Mouse (Mus musculus) neural tube, embryonic 11.5 days (tissue): ENCODE data around the gene Sufu. TPM values are rescaled to one million over a fixed set of nuclear protein-coding genes. Genes with fewer than 3 reads are reported as not detected.

Source experiments
- ATAC-seq: fragments of 200-750 bp; cut with Nextera tagmentation; 2 replicates; pipeline ENCODE4 v1.8.0; 2017; ENCODE audit warnings: moderate number of reproducible peaks, mild to moderate bottlenecking, moderate TSS enrichment, moderate library complexity; ENCODE audit not compliant: insufficient read depth, low FRiP score, low TSS enrichment
- DNase-seq: peaks from one replicate; pipeline ENCODE4 v3.0.0-alpha.2; 2015; ENCODE audit warnings: low spot score
- H3K27ac ChIP-seq: fragments of 300-500 bp; sonication (generic); 2 replicates; pipeline ENCODE4 v1.5.1; 2014; ENCODE audit warnings: low read depth, mild to moderate bottlenecking, low read length
- H3K27me3 ChIP-seq: fragments of 300-500 bp; sonication (generic); 2 replicates; pipeline ENCODE4 v1.6.1; 2014; ENCODE audit warnings: mild to moderate bottlenecking, low read length, mixed read lengths; ENCODE audit not compliant: control insufficient read depth, insufficient read depth
- H3K36me3 ChIP-seq: fragments of 300-500 bp; sonication (generic); 2 replicates; pipeline ENCODE4 v1.6.1; 2014; ENCODE audit warnings: mild to moderate bottlenecking, low read length, moderate library complexity, mixed read lengths; ENCODE audit not compliant: control insufficient read depth, insufficient read depth
- H3K4me1 ChIP-seq: fragments of 300-500 bp; sonication (generic); 2 replicates; pipeline ENCODE4 v1.6.1; 2014; ENCODE audit warnings: low read length, mixed read lengths; ENCODE audit not compliant: control insufficient read depth, insufficient read depth
- H3K4me2 ChIP-seq: fragments of 300-500 bp; sonication (generic); 2 replicates; pipeline ENCODE4 v1.6.1; 2014; ENCODE audit warnings: low read depth, mild to moderate bottlenecking, moderate library complexity
- H3K4me3 ChIP-seq: fragments of 300-500 bp; sonication (generic); 2 replicates; pipeline ENCODE4 v1.5.1; 2014; ENCODE audit warnings: low read depth, low read length
- H3K9ac ChIP-seq: fragments of 300-500 bp; sonication (generic); 2 replicates; pipeline ENCODE4 v1.6.1; 2014; ENCODE audit warnings: mild to moderate bottlenecking, low read length
- H3K9me3 ChIP-seq: fragments of 300-500 bp; sonication (generic); 2 replicates; pipeline ENCODE4 v1.6.1; 2016; ENCODE audit warnings: low read length; ENCODE audit not compliant: control insufficient read depth
- WGBS: fragments of 180-500 bp; shearing (Covaris S2); extraction: QIAGEN DNeasy Blood & Tissue Kit; methylation state at CpG from one replicate; pipeline ENCODE4 v1.1.7; 2014; 5-methylcytosine and 5-hydroxymethylcytosine counted together
- polyA plus RNA-seq: library from polyadenylated mRNA; unstranded; fragments of >200 nt; fragmentation: Nextera tagmentation; extraction: Ambion mirVana; gene quantifications from 2 replicates; pipeline ENCODE4 v1.2.1, GENCODE M21; 2014

The Sufu gene
- polyA plus RNA-seq, 1 experiment from 2014 or later, result 44.1 TPM

DNA sequence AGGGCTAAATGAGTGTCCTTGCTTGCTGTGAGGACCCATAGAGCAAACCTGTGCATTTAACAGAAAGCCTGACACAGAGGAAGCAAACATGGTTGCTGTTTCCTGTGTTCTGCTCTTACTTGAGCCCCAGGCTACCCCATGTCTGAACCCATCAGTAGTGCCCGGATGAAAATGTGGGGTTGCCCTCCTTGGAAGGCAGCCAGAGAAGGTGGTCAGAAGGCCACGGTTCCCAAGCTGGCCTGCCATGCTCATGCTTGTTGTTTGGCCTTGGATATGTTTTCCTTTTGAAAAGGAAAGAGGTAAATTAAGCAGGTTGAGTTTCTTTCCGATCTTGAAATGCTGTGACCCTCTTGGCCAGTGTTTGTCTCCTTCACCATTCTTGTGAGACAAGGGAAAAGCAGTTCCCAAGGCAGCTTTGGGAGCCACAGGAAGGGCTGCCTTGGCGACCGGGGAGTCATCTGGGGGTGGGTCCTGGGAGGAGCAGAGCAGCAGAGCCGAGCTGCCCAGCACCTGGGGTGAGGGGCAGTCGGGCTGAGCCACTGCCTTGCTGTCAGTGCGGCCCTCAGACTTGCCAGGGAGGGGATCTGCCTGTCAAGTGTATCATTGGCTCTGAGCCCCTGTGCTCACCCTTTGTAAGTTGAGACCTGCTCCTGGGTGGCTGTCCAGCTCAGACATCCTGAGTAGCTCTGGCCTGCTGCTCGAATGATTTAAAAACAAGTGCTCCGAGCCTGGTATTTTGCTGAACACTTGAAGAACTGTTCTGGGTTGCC is 74.8 kb downstream of the Sufu start:
- H3K9ac ChIP-seq, result 0 out of 2 replicates have a peak overlapping the region, but pooled peaks have one; percentile 10
- H3K27ac ChIP-seq, result peak overlapping the region; percentile 63
- no peaks in the 10 kb centered on the region for H3K9me3 ChIP-seq
- WGBS, result 18% methylated on average over 10 of the region's 10 CpGs
- peaks cover 20% of the 10 kb centered on the region for H3K4me1 ChIP-seq
- ATAC-seq (no peak), DNase-seq (peak; percentile 34)
- H3K4me3 ChIP-seq, result no peak overlapping the region
- H3K36me3 ChIP-seq, result peaks cover 5% of the 10 kb centered on the region; the same call in 1 of the 2 replicates
- no peaks in the 10 kb centered on the region for H3K27me3 ChIP-seq
- H3K4me2 ChIP-seq, result no peak overlapping the region

DNA sequence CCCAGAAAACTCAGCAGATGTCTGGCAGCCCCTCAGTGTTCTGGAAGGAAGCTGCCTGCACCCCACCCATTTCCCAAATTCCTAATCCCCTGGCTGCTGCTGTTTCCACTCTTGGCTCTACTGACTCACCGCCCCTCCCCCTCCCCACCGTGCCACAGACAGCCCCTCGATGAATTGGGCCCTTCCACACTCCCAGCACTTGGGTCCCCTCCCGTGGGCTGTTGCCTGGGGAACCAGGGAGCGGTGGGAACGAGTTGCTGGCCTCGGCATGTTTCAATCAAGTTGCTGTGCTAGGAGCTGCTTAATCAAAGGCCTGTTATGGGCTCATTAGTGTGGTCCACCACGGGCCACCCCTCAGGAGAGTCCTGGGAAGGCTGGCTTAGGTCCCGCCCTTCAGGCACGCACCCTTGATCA is 80.7 kb downstream of the Sufu start:
- Histone ChIP-seq H3K4me3 (no peak overlapping the region), H3K9ac (no peak overlapping the region), H3K4me2 (no peak overlapping the region), H3K9me3 (no peaks in the 10 kb centered on the region), H3K27ac (no peak overlapping the region), H3K27me3 (no peaks in the 10 kb centered on the region), H3K4me1 (peaks cover 7% of the 10 kb centered on the region; the same call in 1 of the 2 replicates), H3K36me3 (peaks cover 9% of the 10 kb centered on the region; the same call in 1 of the 2 replicates)
- DNase-seq, result no peak
- ATAC-seq, result no peak
- WGBS, result 43% methylated on average over 10 of the region's 10 CpGs

DNA sequence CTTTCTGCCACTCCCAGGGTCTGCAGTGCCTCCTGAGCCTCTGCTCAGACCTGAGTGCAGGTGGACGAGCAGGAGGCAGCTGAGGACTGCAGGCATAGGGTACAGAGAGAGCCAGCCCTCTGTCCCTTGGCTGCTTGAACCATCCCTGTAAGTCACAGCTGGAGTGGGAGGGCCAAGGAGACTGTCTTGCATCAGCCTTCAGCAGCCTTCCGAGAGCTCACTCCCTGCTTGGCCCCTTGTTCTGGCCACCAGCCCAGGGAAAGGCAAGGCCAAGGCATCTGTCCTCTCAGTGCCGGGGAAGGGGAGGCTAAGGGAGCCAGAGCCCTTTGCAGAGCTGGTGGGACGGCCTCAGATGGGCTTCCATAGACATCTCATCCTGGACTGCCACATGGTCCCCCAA is 81.5 kb downstream of the Sufu start:
- Histone ChIP-seq H3K27me3 (no peaks in the 10 kb centered on the region), H3K4me2 (no peak overlapping the region), H3K9ac (no peak overlapping the region), H3K4me3 (no peak overlapping the region), H3K4me1 (peaks cover 7% of the 10 kb centered on the region; the same call in 1 of the 2 replicates), H3K9me3 (no peaks in the 10 kb centered on the region), H3K27ac (no peak overlapping the region), H3K36me3 (peaks cover 9% of the 10 kb centered on the region; the same call in 1 of the 2 replicates)
- ATAC-seq, result no peak
- 84% methylated on average over 4 of the region's 4 CpGs for WGBS
- DNase-seq, result no peak

DNA sequence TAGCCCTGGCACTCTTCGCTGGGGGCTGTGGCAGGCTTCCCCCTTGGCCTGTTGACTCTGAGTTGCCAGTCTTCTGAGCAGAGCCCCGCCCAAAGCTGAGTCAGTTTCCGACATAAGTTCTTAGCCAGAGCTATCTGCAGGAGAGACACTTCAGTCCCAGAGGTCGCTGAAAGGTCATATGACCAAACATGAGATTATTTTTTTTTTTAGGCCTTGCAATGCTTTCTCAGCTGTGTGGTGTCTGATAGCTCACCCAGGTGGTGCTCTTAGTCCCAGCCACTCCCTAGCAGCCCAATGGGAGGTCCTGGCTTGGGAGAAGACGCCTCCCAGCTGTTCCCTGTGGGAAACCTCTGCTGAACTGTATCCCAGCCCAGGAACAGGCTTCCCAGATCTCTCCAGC is 82.1 kb downstream of the Sufu start:
- peaks cover 9% of the 10 kb centered on the region; the same call in 1 of the 2 replicates for H3K36me3 ChIP-seq
- no peak overlapping the region for H3K4me2 ChIP-seq
- no peak overlapping the region; the same call in 1 of the 2 replicates for H3K27ac ChIP-seq
- H3K27me3 ChIP-seq, result no peaks in the 10 kb centered on the region
- no peak for DNase-seq
- H3K9me3 ChIP-seq, result no peaks in the 10 kb centered on the region
- H3K4me3 ChIP-seq, result no peak overlapping the region
- WGBS, result 57% methylated on average over 5 of the region's 5 CpGs
- peaks cover 7% of the 10 kb centered on the region; the same call in 1 of the 2 replicates for H3K4me1 ChIP-seq
- ATAC-seq, result no peak
- no peak overlapping the region for H3K9ac ChIP-seq

DNA sequence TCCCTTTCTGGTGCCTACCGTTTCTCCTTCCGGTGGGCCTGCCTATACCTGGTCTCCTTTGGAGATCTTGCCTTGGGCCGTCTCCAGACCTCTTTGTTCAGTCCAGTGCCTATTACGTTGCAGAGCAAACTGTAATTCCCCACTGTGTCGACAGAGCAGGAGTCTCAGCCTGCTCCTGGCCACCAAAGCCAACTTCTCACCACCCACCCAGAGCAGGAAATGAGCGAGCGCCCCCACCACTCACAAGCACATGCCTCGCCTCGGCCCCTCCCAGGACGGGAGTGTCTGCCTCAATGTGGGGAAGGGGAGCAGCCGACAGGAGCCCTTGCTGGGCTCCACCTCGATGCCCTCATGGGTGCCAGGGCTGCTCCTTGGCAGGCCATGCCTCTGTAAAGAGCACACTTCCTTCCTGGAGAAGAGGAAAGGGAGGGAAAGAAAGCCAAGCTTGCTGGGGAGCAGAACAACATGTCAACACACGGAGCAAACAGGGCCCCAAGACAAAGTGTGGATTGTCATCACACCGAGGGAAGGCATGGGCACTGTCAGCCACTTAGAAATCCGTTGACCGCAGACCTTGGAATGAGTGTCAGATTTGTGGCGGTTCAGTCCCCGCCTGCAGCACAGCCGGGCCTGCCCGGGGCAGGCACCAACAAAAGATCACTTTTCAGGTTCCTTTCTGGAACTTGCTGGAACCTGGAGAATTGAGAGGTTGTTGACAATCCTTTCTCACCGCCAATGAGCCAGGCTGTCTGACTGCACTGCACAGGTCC is 82.8 kb downstream of the Sufu start:
- H3K9me3 ChIP-seq, result no peaks in the 10 kb centered on the region
- no peak overlapping the region for H3K9ac ChIP-seq
- H3K4me2 ChIP-seq, result no peak overlapping the region
- no peak overlapping the region for H3K4me3 ChIP-seq
- peaks cover 7% of the 10 kb centered on the region; the same call in 1 of the 2 replicates for H3K4me1 ChIP-seq
- peaks cover 9% of the 10 kb centered on the region; the same call in 1 of the 2 replicates for H3K36me3 ChIP-seq
- no peaks in the 10 kb centered on the region for H3K27me3 ChIP-seq
- DNase-seq (no peak), ATAC-seq (no peak)
- WGBS, result 77% methylated on average over 21 of the region's 21 CpGs
- no peak overlapping the region; the same call in 1 of the 2 replicates for H3K27ac ChIP-seq

DNA sequence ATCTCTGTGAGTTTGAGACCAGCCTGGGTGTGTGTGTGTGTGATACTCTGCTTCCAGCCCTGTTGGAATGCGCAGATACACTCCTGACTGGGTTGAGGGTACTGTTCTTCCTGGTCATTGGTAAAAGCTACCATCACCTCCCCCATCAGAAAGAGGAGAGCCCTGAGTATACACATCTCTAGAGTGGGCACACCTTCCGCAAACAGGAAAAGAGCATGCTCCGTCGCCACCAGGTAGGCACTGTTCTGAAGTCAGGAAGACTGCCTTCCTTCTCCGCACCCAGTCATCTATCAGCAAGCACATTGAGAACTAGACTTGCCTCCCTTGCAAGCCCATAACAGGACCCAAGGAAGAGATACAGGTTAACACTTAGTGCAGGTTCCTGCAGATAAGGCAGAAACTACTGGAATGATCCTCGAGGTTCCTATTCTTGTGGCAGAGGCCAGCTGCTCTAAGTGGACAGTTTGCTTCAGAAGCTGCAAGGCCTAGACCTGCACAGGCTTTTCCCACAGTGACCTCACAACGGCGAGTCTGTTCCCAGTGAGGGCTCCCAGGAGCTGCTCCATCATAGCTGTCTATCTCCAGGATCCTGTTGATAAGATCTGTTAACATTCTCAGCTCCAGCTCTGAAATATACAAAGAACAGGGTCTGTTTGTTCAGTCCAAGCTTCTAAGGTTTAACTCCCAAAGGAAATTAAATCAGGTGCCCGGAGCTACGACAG is 84.1 kb downstream of the Sufu start:
- H3K4me2 ChIP-seq, result no peak overlapping the region
- H3K27me3 ChIP-seq, result no peaks in the 10 kb centered on the region
- H3K9me3 ChIP-seq, result no peaks in the 10 kb centered on the region
- peaks cover 4% of the 10 kb centered on the region for H3K36me3 ChIP-seq
- H3K27ac ChIP-seq, result no peak overlapping the region
- no peak overlapping the region for H3K9ac ChIP-seq
- ATAC-seq, result no peak
- DNase-seq, result no peak
- WGBS, result 79% methylated on average over 10 of the region's 10 CpGs
- no peak overlapping the region for H3K4me3 ChIP-seq
- peaks cover 7% of the 10 kb centered on the region; the same call in 1 of the 2 replicates for H3K4me1 ChIP-seq

DNA sequence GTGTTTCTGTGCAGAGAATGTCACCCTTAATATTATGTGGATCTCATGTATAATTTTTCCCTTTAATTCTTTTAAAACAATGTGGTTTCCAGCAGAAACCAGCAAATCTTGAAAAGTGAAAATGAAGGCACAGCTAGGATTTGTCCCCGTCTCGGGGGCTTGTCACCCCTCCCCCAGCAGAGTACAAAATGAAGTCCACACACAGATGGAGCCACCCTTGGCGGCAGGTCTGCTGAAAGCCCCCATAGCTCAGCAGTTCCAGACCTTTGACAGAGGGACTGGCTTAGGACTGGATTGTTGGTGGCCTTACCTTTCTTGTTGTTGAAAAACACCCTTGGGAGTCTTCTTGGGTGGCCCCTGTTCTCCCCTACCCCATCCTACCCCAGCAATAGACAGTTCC is 84.7 kb downstream of the Sufu start:
- Histone ChIP-seq H3K9me3 (no peaks in the 10 kb centered on the region), H3K36me3 (peaks cover 3% of the 10 kb centered on the region), H3K27ac (no peak overlapping the region), H3K4me2 (no peak overlapping the region), H3K9ac (no peak overlapping the region), H3K27me3 (no peaks in the 10 kb centered on the region), H3K4me1 (peaks cover 7% of the 10 kb centered on the region; the same call in 1 of the 2 replicates), H3K4me3 (no peak overlapping the region)
- DNase-seq (no peak), ATAC-seq (no peak)
- 51% methylated on average over 3 of the region's 3 CpGs for WGBS

DNA sequence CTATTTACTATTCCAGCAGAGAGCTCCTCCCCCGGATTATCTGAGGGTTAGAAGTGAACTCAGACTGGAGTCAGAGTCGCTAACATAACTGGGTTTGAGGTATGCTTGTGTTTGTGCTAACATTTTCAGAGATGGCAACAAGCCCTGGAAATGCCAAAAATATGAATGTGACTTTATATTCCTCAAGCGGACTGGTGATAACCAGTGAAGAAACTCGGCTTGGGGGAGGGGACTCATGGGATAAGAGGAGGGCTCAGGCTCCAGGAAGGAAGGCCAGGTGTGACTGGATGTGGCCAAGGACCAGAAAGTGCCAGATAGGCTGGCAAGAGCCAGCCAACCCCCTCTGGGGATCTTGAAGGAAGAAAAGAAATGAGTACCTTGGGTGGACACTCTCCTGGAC is 85.1 kb downstream of the Sufu start:
- Histone ChIP-seq H3K4me3 (no peak overlapping the region), H3K27ac (no peak overlapping the region), H3K9ac (no peak overlapping the region), H3K9me3 (no peaks in the 10 kb centered on the region), H3K4me2 (no peak overlapping the region), H3K36me3 (peaks cover 3% of the 10 kb centered on the region), H3K27me3 (no peaks in the 10 kb centered on the region), H3K4me1 (peaks cover 7% of the 10 kb centered on the region; the same call in 1 of the 2 replicates)
- WGBS, result 44% methylated on average over 4 of the region's 4 CpGs
- ATAC-seq (no peak), DNase-seq (no peak)
